Mouse (Mus musculus): ENCODE results near the gene Sim2. TPM values are rescaled to one million over a fixed set of nuclear protein-coding genes. Genes with fewer than 3 reads are reported as not detected.
A peak's percentile ranks its signal among the peaks of the same experiment; 100 is the strongest.

Sim2 gene
- total RNA-seq, 2 experiments from 2014 or later = 0.20 to 0.23 TPM

GRCm38 (mm10) chr16:94094251-94095108 is 9.7 kb downstream of the Sim2 start:
- DNase-seq (ENCODE audit: extremely low spot score in 1 of 2, low spot score in 1 of 2) = no peak

GRCm38 (mm10) chr16:94095109-94095822 is 10.5 kb downstream of the Sim2 start:
- no peak for DNase-seq (ENCODE audit: extremely low spot score in 1 of 2, low spot score in 1 of 2)

- DNase-seq (ENCODE audit: extremely low spot score in 1 of 2, low spot score in 1 of 2) = no peak
These were observed 11.7 kb downstream of the Sim2 start for GRCm38 (mm10) chr16:94096479-94096878.

- no peak for DNase-seq (ENCODE audit: extremely low spot score in 1 of 2, low spot score in 1 of 2)
These were observed 13.2 kb downstream of the Sim2 start for GRCm38 (mm10) chr16:94097724-94098455.

- DNase-seq (ENCODE audit: extremely low spot score in 1 of 2, low spot score in 1 of 2) = no peak
These were observed 28.4 kb downstream of the Sim2 start for GRCm38 (mm10) chr16:94113160-94113559.

GRCm38 (mm10) chr16:94114693-94115092 is 30.0 kb downstream of the Sim2 start:
- no peak for DNase-seq (ENCODE audit: extremely low spot score in 1 of 2, low spot score in 1 of 2)

GRCm38 (mm10) chr16:94117333-94117732 is 32.6 kb downstream of the Sim2 start:
- no peak for DNase-seq (ENCODE audit: extremely low spot score in 1 of 2, low spot score in 1 of 2)

GRCm38 (mm10) chr16:94118394-94118793 is 33.7 kb downstream of the Sim2 start:
- no peak for DNase-seq (ENCODE audit: extremely low spot score in 1 of 2, low spot score in 1 of 2)

GRCm38 (mm10) chr16:94122347-94122746 is 37.6 kb downstream of the Sim2 start:
- DNase-seq (ENCODE audit: extremely low spot score in 1 of 2, low spot score in 1 of 2) = no peak

GRCm38 (mm10) chr16:94123247-94123646 is 38.5 kb downstream of the Sim2 start:
- DNase-seq (ENCODE audit: extremely low spot score in 1 of 2, low spot score in 1 of 2) = peak; percentile 25 to 40

- DNase-seq (ENCODE audit: extremely low spot score in 1 of 2, low spot score in 1 of 2) = peak in 1 of 2 experiments; percentile 40
These were observed 40.6 kb downstream of the Sim2 start for GRCm38 (mm10) chr16:94125172-94125981.

- no peak for DNase-seq (ENCODE audit: extremely low spot score in 1 of 2, low spot score in 1 of 2)
These were observed 41.5 kb downstream of the Sim2 start for GRCm38 (mm10) chr16:94126200-94126599.

- DNase-seq (ENCODE audit: extremely low spot score in 1 of 2, low spot score in 1 of 2) = no peak
These were observed 43.6 kb downstream of the Sim2 start for GRCm38 (mm10) chr16:94128236-94128835.

GRCm38 (mm10) chr16:94134218-94134617 is 49.5 kb downstream of the Sim2 start:
- DNase-seq (ENCODE audit: extremely low spot score in 1 of 2, low spot score in 1 of 2) = no peak

- peak in 1 of 2 experiments; percentile 20 for DNase-seq (ENCODE audit: extremely low spot score in 1 of 2, low spot score in 1 of 2)
These were observed 56.0 kb downstream of the Sim2 start for GRCm38 (mm10) chr16:94140746-94141145.

GRCm38 (mm10) chr16:94143325-94143724 is 58.6 kb downstream of the Sim2 start:
- no peak for DNase-seq (ENCODE audit: extremely low spot score in 1 of 2, low spot score in 1 of 2)

GRCm38 (mm10) chr16:94148139-94148538 is 63.4 kb downstream of the Sim2 start:
- no peak for DNase-seq (ENCODE audit: extremely low spot score in 1 of 2, low spot score in 1 of 2)

- DNase-seq (ENCODE audit: extremely low spot score in 1 of 2, low spot score in 1 of 2) = no peak
These were observed 65.7 kb downstream of the Sim2 start for GRCm38 (mm10) chr16:94150125-94151103.
